Mouse (Mus musculus): ENCODE measurements around the gene A630001G21Rik.
"Not testable (repeated sequence)": the region's sequence is repeated elsewhere in the genome, so short reads cannot be mapped to it uniquely, and the experiment has no call there.

The A630001G21Rik gene

GRCm38 (mm10) chr1:85778436-85778835 is at the start of gene A630001G21Rik:
A630001G21Rik (minus strand) TSS chr1:85778643.
- DNase-seq: no peak

GRCm38 (mm10) chr1:85827166-85827565 is 48.7 kb upstream of the A630001G21Rik start:
- no peak for DNase-seq

- DNase-seq: no peak
These were observed 46.5 kb upstream of the A630001G21Rik start for GRCm38 (mm10) chr1:85824905-85825304.

- DNase-seq: no peak
These were observed 43.8 kb upstream of the A630001G21Rik start for GRCm38 (mm10) chr1:85822239-85822638.

- DNase-seq: no peak
These were observed 41.3 kb upstream of the A630001G21Rik start for GRCm38 (mm10) chr1:85819695-85820094.

GRCm38 (mm10) chr1:85818121-85818520 is 39.7 kb upstream of the A630001G21Rik start:
- no peak for DNase-seq

GRCm38 (mm10) chr1:85814213-85814612 is 35.8 kb upstream of the A630001G21Rik start:
- DNase-seq: not testable (repeated sequence)

- DNase-seq: no peak
These were observed 32.3 kb upstream of the A630001G21Rik start for GRCm38 (mm10) chr1:85810787-85811186.

- no peak for DNase-seq
These were observed 31.9 kb upstream of the A630001G21Rik start for GRCm38 (mm10) chr1:85810343-85810742.

GRCm38 (mm10) chr1:85809256-85809655 is 30.8 kb upstream of the A630001G21Rik start:
- DNase-seq: no peak

- DNase-seq: no peak
These were observed 26.1 kb upstream of the A630001G21Rik start for GRCm38 (mm10) chr1:85804551-85804950.

- no peak for DNase-seq
These were observed 24.1 kb upstream of the A630001G21Rik start for GRCm38 (mm10) chr1:85802517-85802916.

- no peak for DNase-seq
These were observed 21.3 kb upstream of the A630001G21Rik start for GRCm38 (mm10) chr1:85799776-85800175.

- DNase-seq: no peak
These were observed 16.8 kb upstream of the A630001G21Rik start for GRCm38 (mm10) chr1:85795196-85795595.

- peak; percentile 19 to 49 for DNase-seq
These were observed 15.8 kb upstream of the A630001G21Rik start for GRCm38 (mm10) chr1:85794106-85794771.

- peak; percentile 80 to 90 for DNase-seq
These were observed 15.0 kb upstream of the A630001G21Rik start, which contains the start of gene Cab39 for GRCm38 (mm10) chr1:85793208-85794105. Cab39 (plus strand) TSS chr1:85793441.

GRCm38 (mm10) chr1:85791476-85791875 is 13.0 kb upstream of the A630001G21Rik start:
- no peak for DNase-seq

GRCm38 (mm10) chr1:85790565-85790964 is 12.1 kb upstream of the A630001G21Rik start:
- no peak for DNase-seq

GRCm38 (mm10) chr1:85779428-85780180 is 1.2 kb upstream of the A630001G21Rik start:
- DNase-seq: no peak

GRCm38 (mm10) chr1:85779012-85779411 is 569 bp upstream of the A630001G21Rik start:
- DNase-seq: no peak

GRCm38 (mm10) chr1:85776154-85776553 is 2.3 kb downstream of the A630001G21Rik start:
- DNase-seq: no peak

GRCm38 (mm10) chr1:85775136-85775535 is 3.3 kb downstream of the A630001G21Rik start:
- DNase-seq: no peak

GRCm38 (mm10) chr1:85771976-85772375 is 6.5 kb downstream of the A630001G21Rik start:
- DNase-seq: no peak

Data from spleen, adult 18-20 months (tissue).